Mouse (Mus musculus) frontal cortex, postnatal 36 days (tissue): ENCODE measurements around the gene Nat8f6.
"Not testable (repeated sequence)": the region's sequence is repeated elsewhere in the genome, so short reads cannot be mapped to it uniquely, and the experiment has no call there.

ENCODE experiments used
- DNase-seq, 2 experiments: peaks; one replicate each; pipeline ENCODE4 v3.0.0; 2022; ENCODE audit warnings: low spot score in 2 of 2

The Nat8f6 gene

DNA sequence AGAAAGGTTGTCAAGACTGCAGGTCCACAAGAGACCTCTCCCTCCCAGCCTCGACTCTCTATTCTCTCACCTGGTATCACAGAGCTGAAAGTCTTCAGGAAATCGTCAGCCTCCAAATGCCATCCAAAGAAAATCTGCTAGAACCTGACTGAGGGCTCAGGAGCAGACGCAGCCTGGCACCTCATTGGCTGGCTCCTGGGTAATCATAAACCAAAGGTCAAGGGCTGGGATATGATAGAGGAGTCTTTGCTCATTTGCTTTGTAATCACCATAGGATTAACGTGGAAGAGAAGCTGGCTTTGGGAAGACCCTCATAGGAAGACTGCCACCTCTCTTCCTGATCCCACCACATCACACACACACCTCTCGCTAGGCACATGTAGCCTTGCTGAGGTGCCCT, at the start of gene Nat8f6, which contains the start of gene Nat8f5:
TSS of gene Nat8f6 (minus strand) at position 118 of the 400 bp plus-strand sequence.
TSS of gene Nat8f5 (minus strand) at position 136 of the 400 bp plus-strand sequence.
- DNase-seq, result no peak

GRCm38 (mm10) chr6:85869006-85869405, 48.3 kb upstream of the Nat8f6 start, which contains the start of gene Nat8f2:
Gene Nat8f2, minus strand, starts transcription at chr6:85869158.
- not testable (repeated sequence) for DNase-seq

- no peak for DNase-seq
These were observed 47.3 kb upstream of the Nat8f6 start for GRCm38 (mm10) chr6:85867726-85868690.

GRCm38 (mm10) chr6:85866995-85867394, 46.2 kb upstream of the Nat8f6 start:
- not testable (repeated sequence) for DNase-seq

DNA sequence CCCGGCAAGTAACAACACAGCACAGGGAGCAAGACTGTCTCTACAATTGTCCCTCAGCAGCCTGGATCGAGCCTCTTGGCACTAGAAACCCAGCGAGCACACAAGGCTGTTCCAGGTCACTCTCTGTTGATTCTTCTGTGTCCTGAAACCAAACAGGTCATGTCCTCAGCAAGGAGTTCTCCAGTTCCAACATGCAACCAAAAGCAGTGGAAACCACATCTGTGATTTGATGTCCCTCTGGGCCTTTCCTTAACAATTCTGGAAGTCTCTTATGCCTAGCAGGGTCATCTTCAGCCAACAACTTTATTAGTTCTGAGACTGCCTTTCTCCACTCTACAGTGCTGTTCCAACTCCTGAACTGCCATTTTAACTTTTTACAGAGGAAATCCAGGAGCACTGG, 45.4 kb upstream of the Nat8f6 start:
- DNase-seq, result not testable (repeated sequence)

GRCm38 (mm10) chr6:85864900-85865639, 44.3 kb upstream of the Nat8f6 start:
- DNase-seq, result not testable (repeated sequence)

- no peak for DNase-seq
These were observed 43.1 kb upstream of the Nat8f6 start for GRCm38 (mm10) chr6:85863840-85864239.

- DNase-seq, result no peak
These were observed 42.4 kb upstream of the Nat8f6 start for GRCm38 (mm10) chr6:85863136-85863535.

DNA sequence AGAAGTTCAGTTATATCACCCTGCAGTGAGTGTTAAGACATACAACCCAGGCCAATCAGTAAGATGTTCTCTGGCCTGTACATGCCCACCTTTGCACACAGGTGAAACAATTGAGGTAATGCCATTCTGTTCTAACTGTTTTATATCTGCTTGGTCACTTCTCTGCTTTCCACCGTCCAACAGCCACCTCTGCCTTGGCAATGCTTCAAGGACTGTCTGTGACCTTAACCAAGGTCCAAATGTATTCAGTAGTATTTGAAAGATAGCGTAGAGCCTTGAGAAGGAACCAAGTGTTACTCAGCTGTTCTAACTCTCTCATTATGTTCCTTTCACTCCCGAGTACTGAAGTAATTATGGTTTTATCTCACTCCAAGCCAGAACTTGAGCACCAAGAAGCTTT, 41.8 kb upstream of the Nat8f6 start:
- no peak for DNase-seq

- no peak for DNase-seq
These were observed 40.5 kb upstream of the Nat8f6 start for GRCm38 (mm10) chr6:85861247-85861646.

DNA sequence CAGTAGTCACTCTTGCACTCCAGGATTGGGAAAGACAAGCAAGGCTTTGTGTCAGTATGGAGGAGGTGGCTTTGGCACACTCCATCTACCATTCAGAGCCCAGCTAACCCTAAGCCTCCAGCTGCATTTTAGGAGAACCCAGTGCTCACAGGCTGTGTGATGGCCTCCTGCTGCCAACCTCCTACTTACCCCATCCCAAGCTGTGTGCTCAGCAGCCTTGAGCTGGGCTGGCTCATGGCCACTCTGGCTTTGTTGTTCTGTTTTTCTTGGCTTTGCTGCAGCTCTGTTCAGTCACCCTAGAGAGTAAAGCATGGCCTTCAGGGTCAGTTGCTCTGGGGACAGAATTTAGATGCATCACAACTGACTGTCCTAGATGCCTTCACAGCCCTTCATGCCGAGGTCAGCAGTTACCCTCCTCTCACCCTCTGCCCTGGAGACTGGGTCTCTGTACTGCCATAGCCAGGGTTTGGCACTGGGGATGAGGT, 35.5 kb upstream of the Nat8f6 start:
- DNase-seq, result peak; percentile 57 to 75

- DNase-seq, result no peak
These were observed 32.7 kb upstream of the Nat8f6 start for GRCm38 (mm10) chr6:85853481-85853880.

DNA sequence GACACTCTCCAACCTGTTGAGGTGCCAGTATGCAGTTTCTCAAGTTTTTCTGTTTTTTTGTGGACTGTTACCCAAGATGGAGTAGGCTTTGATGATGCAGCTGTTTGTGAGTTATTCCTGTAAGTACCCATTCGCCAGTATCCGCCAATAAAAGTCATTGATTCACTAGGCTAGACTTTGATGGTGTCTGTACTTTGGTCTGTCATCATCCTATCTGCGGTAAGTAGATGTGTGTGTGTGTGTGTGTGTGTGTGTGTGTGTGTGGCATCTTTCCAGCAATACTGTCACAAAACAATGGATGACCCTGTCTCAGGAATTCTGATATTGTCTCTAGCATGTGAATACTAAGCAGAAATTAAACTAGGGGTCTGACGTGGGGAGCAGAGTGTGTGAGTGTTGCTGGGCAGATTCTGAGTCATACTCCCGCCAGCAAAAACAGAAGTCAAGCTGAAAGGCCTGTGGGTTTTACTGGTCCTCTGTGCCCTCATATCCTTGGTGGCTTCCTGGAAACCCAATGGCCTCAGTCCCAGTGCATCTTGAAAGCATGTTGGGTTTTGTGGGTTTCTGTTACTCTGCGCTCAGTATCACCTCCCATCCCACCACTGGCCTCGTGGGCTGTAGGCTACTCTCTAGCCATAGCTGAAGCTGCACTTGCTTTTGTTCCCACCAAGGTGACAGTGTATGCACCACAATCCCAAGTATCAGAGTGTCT, 30.5 kb upstream of the Nat8f6 start:
- no peak for DNase-seq

GRCm38 (mm10) chr6:85849240-85849639, 28.5 kb upstream of the Nat8f6 start:
- no peak for DNase-seq

GRCm38 (mm10) chr6:85848140-85848539, 27.4 kb upstream of the Nat8f6 start:
- DNase-seq, result no peak

DNA sequence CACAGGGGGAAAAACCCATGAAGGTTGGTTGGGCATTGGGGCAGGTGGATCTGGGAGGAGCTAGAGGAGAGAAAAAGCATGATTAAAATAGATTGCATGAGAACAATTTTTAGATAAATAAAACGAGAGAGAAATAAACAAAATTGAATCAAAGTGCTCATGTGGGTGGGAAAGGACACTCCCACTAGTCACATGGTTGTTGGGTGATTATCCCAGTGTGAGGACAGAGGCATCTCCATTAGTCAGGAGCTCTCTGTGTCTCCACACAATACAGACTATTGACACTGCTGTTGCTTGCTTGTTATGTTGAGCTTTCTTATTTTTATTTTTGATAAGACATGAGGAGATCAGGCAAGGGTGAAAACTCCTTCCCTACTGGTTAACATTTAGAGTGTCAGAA, 26.2 kb upstream of the Nat8f6 start:
- DNase-seq, result no peak

- DNase-seq, result not testable (repeated sequence)
These were observed 23.1 kb upstream of the Nat8f6 start for GRCm38 (mm10) chr6:85843677-85844458.

DNA sequence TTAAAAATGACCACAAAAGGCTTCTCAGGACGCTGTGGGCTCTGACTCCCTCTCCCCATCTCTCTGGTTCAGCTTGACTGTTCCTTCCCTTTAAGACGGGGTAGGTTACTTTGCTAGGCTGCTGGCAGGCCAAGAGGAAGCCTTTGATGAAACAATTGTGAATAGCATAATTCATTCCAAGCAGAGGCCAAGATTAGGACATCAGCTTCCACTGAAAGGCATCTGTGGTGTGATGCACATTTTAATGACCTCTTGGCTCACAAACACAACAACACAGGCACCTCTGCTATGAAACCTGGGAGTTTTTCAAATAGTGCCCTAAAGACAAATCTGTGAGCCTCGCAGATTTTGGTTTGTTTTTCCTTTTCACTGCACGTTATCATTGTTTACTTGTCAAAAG, 19.2 kb upstream of the Nat8f6 start:
- peak in 1 of 2 experiments; percentile 37 for DNase-seq

GRCm38 (mm10) chr6:85838674-85839073, 17.9 kb upstream of the Nat8f6 start:
- DNase-seq, result no peak

- DNase-seq, result peak in 1 of 2 experiments; percentile 35
These were observed 16.6 kb upstream of the Nat8f6 start for GRCm38 (mm10) chr6:85837307-85837706.

DNA sequence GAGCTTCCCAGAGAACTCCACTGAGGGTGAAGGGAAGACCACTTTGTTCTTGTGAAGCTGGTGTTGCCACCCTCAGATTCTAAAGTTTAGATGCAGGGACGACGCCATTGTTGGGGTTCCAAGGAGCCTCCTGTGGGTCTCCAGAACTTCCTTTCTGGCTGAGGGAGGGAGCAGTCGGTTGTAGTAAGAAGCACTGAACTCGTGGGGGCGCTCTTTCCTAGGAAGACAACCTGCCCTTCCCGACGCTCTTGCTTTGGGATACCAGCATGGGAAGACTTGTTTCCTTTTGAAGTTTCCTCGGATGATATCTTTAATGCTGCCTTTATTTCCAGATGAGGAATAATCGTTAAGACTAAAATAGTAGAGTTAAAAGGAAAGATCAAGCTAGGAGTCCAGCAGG, 16.1 kb upstream of the Nat8f6 start:
- DNase-seq, result peak; percentile 52 to 57
